Mouse (Mus musculus): ENCODE data around the gene Gemin7.

- no peak for TF ChIP-seq MYOG (IDR thresholded peaks at IDR 0.05; ENCODE audit: control insufficient read depth in 1 of 3, insufficient read depth in 1 of 3, insufficient read length in 2 of 3, low read depth in 2 of 3)
- TF ChIP-seq MAX (IDR thresholded peaks at IDR 0.05; ENCODE audit: low read depth), result no peak
- TF ChIP-seq POLR2AphosphoS2 (IDR thresholded peaks at IDR 0.05; ENCODE audit: insufficient read length, low read depth), result peak; percentile 67
- TF ChIP-seq E2F4 (IDR thresholded peaks at IDR 0.05; ENCODE audit: insufficient read depth), result no peak
- TF ChIP-seq POLR2A (IDR thresholded peaks at IDR 0.05; ENCODE audit: insufficient read length, low read depth), result no peak
- no peak for TF ChIP-seq USF1 (IDR thresholded peaks at IDR 0.05; ENCODE audit: low read depth)
Measured at GRCm38 (mm10) chr7:19619004-19619801, 41.8 kb upstream of the Gemin7 start.
